Mouse (Mus musculus) C2C12 (cell line): ENCODE data around the gene Ankrd65. TPM values are rescaled to one million over a fixed set of nuclear protein-coding genes. Genes with fewer than 3 reads are reported as not detected.

ENCODE experiments used
- H3K27me3 ChIP-seq: one replicate; pipeline ENCODE4 v1.6.1; 2011; ENCODE audit not compliant: control insufficient read depth, insufficient read depth, insufficient read length
- H3K36me3 ChIP-seq: one replicate; pipeline ENCODE4 v1.6.1; 2011; ENCODE audit not compliant: control insufficient read depth, insufficient read depth
- H3K4me3 ChIP-seq: one replicate; pipeline ENCODE4 v1.5.1; 2011; ENCODE audit warnings: mild to moderate bottlenecking, control low read depth; ENCODE audit not compliant: poor library complexity, insufficient read depth, severe bottlenecking
- H3K79me2 ChIP-seq: one replicate; pipeline ENCODE4 v1.6.1; 2011; ENCODE audit not compliant: control insufficient read depth, insufficient read depth
- H3K79me3 ChIP-seq: one replicate; pipeline ENCODE4 v1.6.1; 2011; ENCODE audit warnings: low read depth, control low read depth
- H3ac ChIP-seq: one replicate; pipeline ENCODE3; 2011; ENCODE audit warnings: low read depth; ENCODE audit not compliant: control insufficient read depth, insufficient read length
- CEBPB ChIP-seq: IDR thresholded peaks from one replicate; pipeline ENCODE4 v1.6.1; 2011; ENCODE audit warnings: low read depth, mild to moderate bottlenecking, control low read depth, moderate library complexity
- CTCF ChIP-seq: IDR thresholded peaks from one replicate; pipeline ENCODE4 v1.5.1; 2011; ENCODE audit not compliant: control insufficient read depth, insufficient read depth, insufficient read length
- FOSL1 ChIP-seq: IDR thresholded peaks from one replicate; pipeline ENCODE4 v1.8.0; 2011; ENCODE audit warnings: mild to moderate bottlenecking, low read length; ENCODE audit not compliant: poor library complexity, insufficient read depth, severe bottlenecking
- MAX ChIP-seq: IDR thresholded peaks from one replicate; pipeline ENCODE4 v1.6.1; 2011; ENCODE audit warnings: mild to moderate bottlenecking, control low read depth
- MYOD1 ChIP-seq: IDR thresholded peaks from one replicate; pipeline ENCODE4 v1.6.1; 2011; ENCODE audit warnings: low read depth; ENCODE audit not compliant: control insufficient read depth, insufficient read length
- MYOG ChIP-seq: IDR thresholded peaks from one replicate; pipeline ENCODE4 v1.6.1; 2011; ENCODE audit not compliant: control insufficient read depth, insufficient read length; ENCODE audit errors: extremely low read depth
- USF1 ChIP-seq: IDR thresholded peaks from one replicate; pipeline ENCODE4 v1.6.1; 2011; ENCODE audit warnings: low read depth, mild to moderate bottlenecking, control low read depth, moderate library complexity
- microRNA-seq: library from miRNA; unstranded; fragments of <30 nt; microRNA quantifications from one replicate; pipeline ENCODE4, GENCODE M21; 2019; ENCODE audit warnings: borderline microRNAs expressed
- polyA plus RNA-seq: library from polyadenylated mRNA; unstranded; fragments of >200 nt; fragmentation: generic; extraction: Trizol; gene quantifications from one replicate; pipeline ENCODE4 v1.2.1, GENCODE M21; 2012; ENCODE audit warnings: missing spikeins

Ankrd65 gene
- polyA plus RNA-seq, 1 experiment = not detected

- no peak overlapping the region for H3ac ChIP-seq
- no peaks in the 10 kb centered on the region for H3K27me3 ChIP-seq
- H3K79me3 ChIP-seq = peaks cover 4% of the 10 kb centered on the region
- no peak overlapping the region for H3K4me3 ChIP-seq
- peaks cover 14% of the 10 kb centered on the region for H3K79me2 ChIP-seq
- TF ChIP-seq MAX (no peak), CTCF (no peak), CEBPB (no peak), USF1 (no peak), MYOD1 (no peak)
- H3K36me3 ChIP-seq = peaks cover 9% of the 10 kb centered on the region
Observed at GRCm38 (mm10) chr4:155841651-155842270, 51.5 kb downstream of the Ankrd65 start.

GRCm38 (mm10) chr4:155843231-155843630, 53.0 kb downstream of the Ankrd65 start:
- H3ac ChIP-seq = no peak overlapping the region
- H3K79me3 ChIP-seq = peaks cover 10% of the 10 kb centered on the region
- no peaks in the 10 kb centered on the region for H3K27me3 ChIP-seq
- peaks cover 22% of the 10 kb centered on the region for H3K79me2 ChIP-seq
- TF ChIP-seq MAX (no peak), MYOD1 (no peak), MYOG (no peak), CEBPB (no peak), CTCF (no peak), USF1 (no peak), FOSL1 (no peak)
- H3K36me3 ChIP-seq = peaks cover 9% of the 10 kb centered on the region
- no peak overlapping the region for H3K4me3 ChIP-seq

- H3K79me3 ChIP-seq = peaks cover 44% of the 10 kb centered on the region
- H3K4me3 ChIP-seq = peak within 1 kb of the TSS; percentile 76
- H3K36me3 ChIP-seq = peaks cover 14% of the 10 kb centered on the region
- no peaks in the 10 kb centered on the region for H3K27me3 ChIP-seq
- H3K79me2 ChIP-seq = peaks cover 46% of the 10 kb centered on the region
- peak within 1 kb of the TSS; percentile 81 for H3ac ChIP-seq
- TF ChIP-seq USF1 (no peak), CTCF (peak; percentile 90)
Observed at GRCm38 (mm10) chr4:155846871-155847578, 56.8 kb downstream of the Ankrd65 start, which contains the start of gene Dvl1. Gene Dvl1 (plus strand): TSS chr4:155847402.

- H3K79me2 ChIP-seq = peaks cover 54% of the 10 kb centered on the region
- peaks cover 9% of the 10 kb centered on the region for H3K36me3 ChIP-seq
- H3ac ChIP-seq = peak overlapping the region; percentile 81
- peaks cover 51% of the 10 kb centered on the region for H3K79me3 ChIP-seq
- peak overlapping the region; percentile 76 for H3K4me3 ChIP-seq
- TF ChIP-seq CTCF (peak; percentile 22), MAX (no peak)
- no peaks in the 10 kb centered on the region for H3K27me3 ChIP-seq
Observed at GRCm38 (mm10) chr4:155847591-155848352, 57.5 kb downstream of the Ankrd65 start.

- H3K36me3 ChIP-seq = peaks cover 5% of the 10 kb centered on the region
- peak overlapping the region; percentile 76 for H3K4me3 ChIP-seq
- H3K79me3 ChIP-seq = peaks cover 56% of the 10 kb centered on the region
- no peaks in the 10 kb centered on the region for H3K27me3 ChIP-seq
- peaks cover 61% of the 10 kb centered on the region for H3K79me2 ChIP-seq
- TF ChIP-seq USF1 = no peak
- no peak for TF ChIP-seq CEBPB
- TF ChIP-seq MAX = no peak
- no peak for TF ChIP-seq MYOD1
- no peak for TF ChIP-seq MYOG
- no peak for TF ChIP-seq CTCF
- no peak for TF ChIP-seq FOSL1
- H3ac ChIP-seq = peak overlapping the region; percentile 43
Observed at GRCm38 (mm10) chr4:155848434-155849095, 58.3 kb downstream of the Ankrd65 start.

Small RNA genes within 50 kb of the gene (microRNA-seq; reads per million reads assigned to microRNA genes)
- not detected for gene Gm27743

Other genes starting within 250 kb of the Ankrd65 start
- 209 TPM for gene Nadk, start 228.1 kb upstream of the Ankrd65 start, polyA plus RNA-seq
- gene Slc35e2, start 189.0 kb upstream of the Ankrd65 start, polyA plus RNA-seq = 6.3 TPM
- gene Cdk11b, start 165.6 kb upstream of the Ankrd65 start, polyA plus RNA-seq = 40.4 TPM
- gene Gm10563, start 145.0 kb upstream of the Ankrd65 start, polyA plus RNA-seq = not detected
- 4.5 TPM for gene Mmp23, start 137.1 kb upstream of the Ankrd65 start, polyA plus RNA-seq
- 16.2 TPM for gene Mib2, start 121.2 kb upstream of the Ankrd65 start, polyA plus RNA-seq
- 9.0 TPM for gene Fndc10, start 96.1 kb upstream of the Ankrd65 start, polyA plus RNA-seq
- gene Ssu72, start 85.6 kb upstream of the Ankrd65 start, polyA plus RNA-seq = 92.4 TPM
- gene Tmem240, start 55.6 kb upstream of the Ankrd65 start, polyA plus RNA-seq = 0.39 TPM
- 72.9 TPM for gene Atad3a, start 29.3 kb upstream of the Ankrd65 start, polyA plus RNA-seq
- 1.0 TPM for gene Vwa1, start 15.7 kb upstream of the Ankrd65 start, polyA plus RNA-seq
- gene Tmem88b, start 4.6 kb upstream of the Ankrd65 start, polyA plus RNA-seq = 0.18 TPM
- 262 TPM for gene Mrpl20, start 12.4 kb downstream of the Ankrd65 start, polyA plus RNA-seq
- 18.8 TPM for gene Ccnl2, start 22.1 kb downstream of the Ankrd65 start, polyA plus RNA-seq
- gene Aurkaip1, start 40.8 kb downstream of the Ankrd65 start, polyA plus RNA-seq = 140 TPM
- 38.0 TPM for gene Mxra8, start 49.2 kb downstream of the Ankrd65 start, polyA plus RNA-seq
- 46.6 TPM for gene Dvl1, start 57.0 kb downstream of the Ankrd65 start, polyA plus RNA-seq
- gene Tas1r3, start 72.9 kb downstream of the Ankrd65 start, polyA plus RNA-seq = 0.08 TPM
- gene Cptp, start 79.0 kb downstream of the Ankrd65 start, polyA plus RNA-seq = 11.8 TPM
- gene Ints11, start 79.1 kb downstream of the Ankrd65 start, polyA plus RNA-seq = 68.4 TPM
- 30.7 TPM for gene Pusl1, start 101.3 kb downstream of the Ankrd65 start, polyA plus RNA-seq
- gene Acap3, start 101.4 kb downstream of the Ankrd65 start, polyA plus RNA-seq = 31.0 TPM
- 68.2 TPM for gene Ube2j2, start 153.4 kb downstream of the Ankrd65 start, polyA plus RNA-seq
- gene C1qtnf12, start 171.9 kb downstream of the Ankrd65 start, polyA plus RNA-seq = 2.4 TPM
- 6.6 TPM for gene B3galt6, start 202.2 kb downstream of the Ankrd65 start, polyA plus RNA-seq
- gene Sdf4, start 202.4 kb downstream of the Ankrd65 start, polyA plus RNA-seq = 141 TPM
- 0.54 TPM for gene Tnfrsf4, start 223.4 kb downstream of the Ankrd65 start, polyA plus RNA-seq
- gene Tnfrsf18, start 235.7 kb downstream of the Ankrd65 start, polyA plus RNA-seq = 0.30 TPM